Mouse (Mus musculus): ENCODE measurements around the gene Ifih1.

DNA sequence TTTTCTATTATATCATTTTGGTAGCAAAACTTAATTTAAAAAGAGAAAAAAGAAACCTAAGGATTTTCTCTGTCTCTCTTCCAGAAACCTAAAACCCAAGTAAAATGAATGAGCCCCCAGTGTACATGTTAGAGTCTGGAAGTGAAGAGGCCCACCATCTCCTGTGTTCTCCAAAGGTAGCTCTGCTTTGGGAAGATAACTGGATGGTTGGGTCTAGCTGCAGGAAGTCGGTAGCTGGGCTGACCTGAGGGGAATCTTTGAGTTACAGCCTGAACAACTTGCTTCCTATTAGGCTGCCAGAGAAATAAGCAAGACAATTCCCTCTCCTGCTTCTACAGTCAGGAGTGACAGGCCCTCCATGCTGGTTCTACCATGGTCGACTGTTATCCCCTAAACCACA, 26.4 kb downstream of the Ifih1 start:
- no peak for TF ChIP-seq CTCF (conservative IDR thresholded peaks at IDR 0.05; ENCODE audit: low read length)
- TF ChIP-seq NANOG (IDR thresholded peaks at IDR 0.05; ENCODE audit: borderline replicate concordance, low read length), result no peak
- no peak for TF ChIP-seq POU5F1 (IDR thresholded peaks at IDR 0.05; ENCODE audit: borderline replicate concordance, low read length)
